Mouse (Mus musculus) embryonic facial prominence, embryonic 10.5 days (tissue): ENCODE measurements around the gene Twsg1. TPM values are rescaled to one million over a fixed set of nuclear protein-coding genes. Genes with fewer than 3 reads are reported as not detected.
A peak's percentile ranks its signal among the peaks of the same experiment; 100 is the strongest.

Experiments used
- DNase-seq: peaks from one replicate; pipeline ENCODE4 v3.0.0-alpha.2; 2017; ENCODE audit warnings: low spot score
- H3K27ac ChIP-seq: fragments of 300-500 bp; sonication (generic); replicated peaks from 2 replicates; pipeline ENCODE4 v1.5.1; 2016; ENCODE audit warnings: mild to moderate bottlenecking
- H3K27me3 ChIP-seq: fragments of 300-500 bp; sonication (generic); replicated peaks from 2 replicates; pipeline ENCODE4 v1.6.1; 2016; ENCODE audit warnings: low read depth, mild to moderate bottlenecking; ENCODE audit not compliant: poor library complexity, severe bottlenecking
- H3K36me3 ChIP-seq: fragments of 300-500 bp; sonication (generic); replicated peaks from 2 replicates; pipeline ENCODE4 v1.6.1; 2016; ENCODE audit warnings: mild to moderate bottlenecking, moderate library complexity
- H3K4me1 ChIP-seq: fragments of 300-500 bp; sonication (generic); 2 replicates; pipeline ENCODE4 v1.6.1; 2016
- H3K4me3 ChIP-seq: fragments of 300-500 bp; sonication (generic); 2 replicates; pipeline ENCODE4 v1.5.1; 2016; ENCODE audit warnings: mild to moderate bottlenecking, moderate library complexity
- H3K9me3 ChIP-seq: fragments of 300-500 bp; sonication (generic); 2 replicates; pipeline ENCODE4 v1.6.1; 2016; ENCODE audit warnings: mild to moderate bottlenecking
- WGBS: fragments of 180-500 bp; shearing (Covaris S2); methylation state at CpG from one replicate; pipeline ENCODE4 v1.1.7; 2016; 5-methylcytosine and 5-hydroxymethylcytosine counted together
- polyA plus RNA-seq: library from polyadenylated mRNA; unstranded; fragments of >200 nt; fragmentation: Nextera tagmentation; extraction: Ambion mirVana; gene quantifications from 2 replicates; pipeline ENCODE4 v1.2.1, GENCODE M21; 2016

Twsg1 gene
- polyA plus RNA-seq, 1 experiment from 2014 or later, result 90.7 TPM

DNA sequence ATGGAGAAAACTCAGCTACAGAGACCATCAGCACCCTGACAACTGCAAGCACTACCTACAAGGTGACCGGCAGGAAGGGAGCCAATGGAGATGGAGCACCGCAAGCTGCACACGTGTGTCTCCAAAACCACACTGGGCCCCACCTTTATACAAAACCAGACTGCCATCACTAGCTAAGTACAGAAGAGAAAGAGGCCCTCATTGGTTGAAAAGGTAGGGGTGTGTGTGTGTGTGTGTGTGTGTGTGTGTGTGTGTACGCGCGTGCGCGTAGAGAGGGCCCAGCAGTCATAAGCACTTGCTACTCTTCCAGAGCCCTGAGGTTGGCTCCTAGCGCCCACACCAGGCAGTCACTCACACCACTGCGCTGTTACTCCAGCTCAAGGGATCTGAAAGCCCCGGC is 77.2 kb downstream of the Twsg1 start:
- H3K27ac ChIP-seq, result no peak overlapping the region
- H3K36me3 ChIP-seq, result no peaks in the 10 kb centered on the region
- DNase-seq, result no peak
- no peaks in the 10 kb centered on the region for H3K27me3 ChIP-seq
- H3K4me3 ChIP-seq, result no peak overlapping the region
- peaks cover 22% of the 10 kb centered on the region for H3K4me1 ChIP-seq
- 93% methylated on average over 11 of the region's 11 CpGs for WGBS
- H3K9me3 ChIP-seq, result no peaks in the 10 kb centered on the region

DNA sequence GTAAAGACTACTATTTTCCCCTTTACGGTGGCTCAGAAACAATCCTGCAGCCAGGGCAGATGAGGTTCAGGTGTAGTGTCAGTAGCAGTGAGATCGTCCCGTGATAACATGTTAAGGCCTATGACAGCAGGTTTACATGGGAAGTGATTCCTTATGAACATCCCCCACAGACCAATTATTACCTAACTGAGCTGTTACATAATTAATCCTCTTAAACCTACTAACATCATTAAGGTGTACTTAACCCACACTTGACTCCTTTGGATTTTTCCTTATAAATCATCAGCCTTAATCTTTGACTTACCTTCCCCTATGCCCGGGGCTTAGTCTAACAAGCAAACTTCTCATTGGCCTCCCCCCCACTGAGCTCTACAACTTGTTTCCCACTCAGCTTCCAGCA is 77.9 kb downstream of the Twsg1 start:
- no peak overlapping the region for H3K27ac ChIP-seq
- peaks cover 22% of the 10 kb centered on the region for H3K4me1 ChIP-seq
- H3K36me3 ChIP-seq, result no peaks in the 10 kb centered on the region
- DNase-seq, result no peak
- 85% methylated on average over 4 of the region's 4 CpGs for WGBS
- H3K4me3 ChIP-seq, result no peak overlapping the region
- H3K27me3 ChIP-seq, result no peaks in the 10 kb centered on the region
- H3K9me3 ChIP-seq, result no peaks in the 10 kb centered on the region

DNA sequence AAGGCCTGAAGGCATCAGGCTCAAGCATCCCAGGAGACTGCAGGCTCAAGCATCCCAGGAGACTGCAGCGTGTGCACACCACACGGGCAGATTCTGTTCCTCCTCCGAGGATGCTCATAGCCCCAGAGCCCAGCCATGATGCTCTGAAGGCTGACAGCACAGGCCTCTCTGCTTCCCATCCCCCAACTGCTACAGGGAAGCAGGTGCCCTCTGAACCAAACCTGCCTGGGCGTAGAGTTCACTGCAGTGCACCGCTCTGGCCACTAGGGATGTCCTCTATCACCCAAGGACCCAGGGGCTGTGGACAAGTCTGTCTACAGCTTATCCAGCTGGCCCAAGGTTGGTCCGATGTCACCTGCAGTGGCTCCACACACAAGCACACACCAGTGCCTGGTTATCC is 78.4 kb downstream of the Twsg1 start:
- Histone ChIP-seq H3K27ac (peak overlapping the region; percentile 35; the same call in 1 of the 2 replicates), H3K27me3 (no peaks in the 10 kb centered on the region), H3K4me3 (no peak overlapping the region), H3K4me1 (peaks cover 22% of the 10 kb centered on the region), H3K9me3 (no peaks in the 10 kb centered on the region), H3K36me3 (peaks cover 3% of the 10 kb centered on the region)
- 33% methylated on average over 6 of the region's 6 CpGs for WGBS
- peak; percentile 66 for DNase-seq

DNA sequence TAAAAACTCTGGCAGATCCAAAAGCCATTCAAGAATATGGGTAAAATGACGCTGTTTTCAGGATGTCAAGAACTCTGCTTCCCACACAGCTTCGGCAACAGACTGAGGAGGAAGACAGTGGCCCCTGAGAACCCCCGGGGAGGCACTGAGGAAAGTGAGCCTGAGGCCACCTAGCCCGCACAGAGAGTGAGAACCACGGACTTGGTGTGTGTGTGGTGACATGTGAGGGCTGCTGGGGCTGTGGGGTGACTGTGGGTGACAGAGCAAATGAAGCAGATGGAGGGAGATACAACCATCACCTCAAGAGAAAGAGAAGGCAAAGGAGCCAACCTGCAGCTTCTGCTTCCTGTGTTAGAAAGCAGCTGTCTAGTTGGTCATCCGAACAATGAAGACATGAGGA is 79.0 kb downstream of the Twsg1 start:
- WGBS, result 62% methylated on average over 6 of the region's 6 CpGs
- DNase-seq, result no peak
- Histone ChIP-seq H3K36me3 (peaks cover 9% of the 10 kb centered on the region), H3K4me3 (no peak overlapping the region), H3K27me3 (no peaks in the 10 kb centered on the region), H3K9me3 (no peaks in the 10 kb centered on the region), H3K4me1 (peaks cover 19% of the 10 kb centered on the region), H3K27ac (peak overlapping the region; percentile 35)

Other genes starting within 250 kb of the Twsg1 start
- gene Rab31, start 178.5 kb downstream of the Twsg1 start, polyA plus RNA-seq, result 54.6 and 58.7 TPM in 2 replicates
- gene Ppp4r1, start 168.7 kb downstream of the Twsg1 start, polyA plus RNA-seq, result 61.4 and 67.4 TPM in 2 replicates
- gene Ralbp1, start 65.4 kb downstream of the Twsg1 start, polyA plus RNA-seq, result 58.5 and 61.3 TPM in 2 replicates
- 16.1 and 19.2 TPM in 2 replicates for gene Ankrd12, start 125.9 kb upstream of the Twsg1 start, polyA plus RNA-seq
- 302 and 311 TPM in 2 replicates for gene Ndufv2, start 150.3 kb upstream of the Twsg1 start, polyA plus RNA-seq
- gene Washc1, start 160.3 kb upstream of the Twsg1 start, polyA plus RNA-seq, result 32.6 and 34.0 TPM in 2 replicates
- 37.5 and 41.8 TPM in 2 replicates for gene Ddx11, start 172.3 kb upstream of the Twsg1 start, polyA plus RNA-seq